Mouse (Mus musculus): ENCODE results near the gene Ubl3.

- TF ChIP-seq POLR2A (IDR thresholded peaks at IDR 0.05; ENCODE audit: low read depth, low read length) = no peak
- no peak for TF ChIP-seq CTCF (IDR thresholded peaks at IDR 0.05; ENCODE audit: borderline replicate concordance, insufficient read depth, low read length)
Measured at GRCm38 (mm10) chr5:148486202-148486601, 66.4 kb downstream of the Ubl3 start.

All from embryonic fibroblast, embryonic 13.5 days (primary cell).